Comparison of ENCODE assay signal across 16 mouse cellular contexts in genomic region chr2:168586512-168586911, GRCm38 (mm10). TPM values are rescaled to one million over a fixed set of nuclear protein-coding genes. Genes with fewer than 3 reads are reported as not detected.
DNase-seq lines count a peak whose midpoint lies in the region; ATAC-seq lines count a peak whose summit lies in the region.
"Had no signal": no experiment of that assay in that cellular context is flagged by ENCODE, and none has a peak within 500 bp of the region (broad histone marks: within the 10 kb centered on the region; RNA-seq: fewer than 3 reads in every experiment).

No protein-coding gene starts in this region.

- WGBS in heart, embryonic 11.5 days (ENCODE audit: insufficient replicate concordance) = 76% methylated on average over 12 of the region's 12 CpGs

- no peak for ATAC-seq in heart, embryonic 11.5 days (replicated peaks; ENCODE audit: insufficient number of reproducible peaks, low FRiP score, low TSS enrichment)
- ATAC-seq: activated CD4-positive, CD25-positive, alpha-beta regulatory T cell, adult 4 months; forebrain, postnatal 0 days; Patski had no signal

- H3K36me3 ChIP-seq in heart, embryonic 11.5 days (ENCODE audit: control insufficient read depth, insufficient read depth, low read length) = no peaks in the 10 kb centered on the region
- H3K36me3 ChIP-seq: embryonic facial prominence, embryonic 12.5 days; hindbrain, embryonic 10.5 days had no signal

- peak; percentile 66 for DNase-seq in heart, adult 18-20 months
- no peak for DNase-seq in heart, postnatal 25 days (ENCODE audit: low spot score)
- peak; percentile 74 to 83 for DNase-seq in heart, postnatal 10 days
- DNase-seq in testis, postnatal 10 days (ENCODE audit: low spot score) = peak; percentile 71
- DNase-seq in lung, postnatal 14 days = no peak
- DNase-seq in cerebellum, adult 11 months = no peak
- DNase-seq: adrenal gland, postnatal 25 days; B cell, adult 2 months; cerebellum, adult 2 months; forebrain, postnatal 0 days; lung, adult 18-20 months had no signal

- intact Hi-C loops in heart, postnatal 25 days (cut with DNase I) = no loop called here
- intact Hi-C loops in heart, postnatal 10 days (cut with DNase I) = no loop called here

- peak overlapping the region; percentile 22; the same call in 1 of the 2 replicates for H3K27ac ChIP-seq in heart, embryonic 11.5 days (ENCODE audit: low read depth, low read length)
- H3K27ac ChIP-seq: embryonic facial prominence, embryonic 12.5 days; hindbrain, embryonic 10.5 days had no signal

- H3K9me3 ChIP-seq in heart, embryonic 11.5 days (replicated peaks; ENCODE audit: control insufficient read depth, low read length) = no peaks in the 10 kb centered on the region
- H3K9me3 ChIP-seq: embryonic facial prominence, embryonic 12.5 days; hindbrain, embryonic 10.5 days had no signal

- no peak overlapping the region for H3K9ac ChIP-seq in heart, embryonic 11.5 days (ENCODE audit: low read depth, low read length)
- H3K9ac ChIP-seq: embryonic facial prominence, embryonic 12.5 days; forebrain, postnatal 0 days had no signal

- no peak overlapping the region for H3K4me2 ChIP-seq in heart, embryonic 11.5 days
- H3K4me2 ChIP-seq: embryonic facial prominence, embryonic 12.5 days had no signal

- H3K4me3 ChIP-seq in heart, embryonic 11.5 days (ENCODE audit: low read depth, low read length) = no peak overlapping the region
- H3K4me3 ChIP-seq: embryonic facial prominence, embryonic 12.5 days; hindbrain, embryonic 10.5 days had no signal

- H3K27me3 ChIP-seq in heart, embryonic 11.5 days (ENCODE audit: control insufficient read depth, insufficient read depth, low read length) = peaks cover 14% of the 10 kb centered on the region
- H3K27me3 ChIP-seq: Patski had no signal

- H3K4me1 ChIP-seq in heart, embryonic 11.5 days (ENCODE audit: control insufficient read depth, insufficient read depth, low read length) = peaks cover 60% of the 10 kb centered on the region

RNA-seq across cellular contexts. Expression of gene Nfatc2, which starts 14.9 kb away (rescaled TPM):
- 10 to 100 TPM in 1 of 2 experiments, 1 to 10 TPM in 1; 8.7 to 10.1 TPM for total RNA-seq in heart, adult 18-20 months (2021)
- 10 to 100 TPM; 16.7 to 20.8 TPM for total RNA-seq in heart, postnatal 25 days (2021)
- 4.2 and 4.6 TPM in 2 replicates for polyA plus RNA-seq in heart, embryonic 11.5 days (2014; fragmentation: Nextera tagmentation; extraction: Ambion mirVana)
- total RNA-seq in heart, postnatal 10 days (2021) = 10 to 100 TPM; 16.3 to 21.3 TPM

Comparison
In these comparisons a context has a peak if more than half of its experiments do, and no peak if none do; other contexts are left out.
1. DNase-seq: peak in heart, adult 18-20 months (2 of 2), heart, postnatal 10 days (2 of 2) and testis, postnatal 10 days (single experiment); none in heart, postnatal 25 days (single experiment), lung, postnatal 14 days (single experiment) and cerebellum, adult 11 months (single experiment).